Mouse (Mus musculus) brain, embryonic 18.5 days (tissue): ENCODE data around the gene Klk1b26.
"Not testable (repeated sequence)": the region's sequence is repeated elsewhere in the genome, so short reads cannot be mapped to it uniquely, and the experiment has no call there.

Source experiments
- DNase-seq: peaks from one replicate; pipeline ENCODE4 v3.0.0-alpha.2; 2012; ENCODE audit warnings: low read depth, low spot score

Klk1b26 gene

GRCm38 (mm10) chr7:44011868-44012267, at the start of gene Klk1b26:
Gene Klk1b26 (plus strand): TSS chr7:44012168.
- DNase-seq = not testable (repeated sequence)

- no peak for DNase-seq
Observed at GRCm38 (mm10) chr7:43966451-43966850, 45.5 kb upstream of the Klk1b26 start, which contains the start of gene Klk1b1. Gene Klk1b1 (plus strand): TSS chr7:43966751.

- DNase-seq = no peak
Observed at GRCm38 (mm10) chr7:43967058-43967457, 44.9 kb upstream of the Klk1b26 start.

GRCm38 (mm10) chr7:43967612-43968011, 44.4 kb upstream of the Klk1b26 start:
- DNase-seq = no peak

GRCm38 (mm10) chr7:43975761-43976160, 36.2 kb upstream of the Klk1b26 start, which contains the start of gene Klk1b9:
Gene Klk1b9 (plus strand): TSS chr7:43976061.
- not testable (repeated sequence) for DNase-seq

- DNase-seq = no peak
Observed at GRCm38 (mm10) chr7:43985657-43986056, 26.3 kb upstream of the Klk1b26 start.

GRCm38 (mm10) chr7:43994821-43995220, 17.1 kb upstream of the Klk1b26 start:
- DNase-seq = not testable (repeated sequence)

- not testable (repeated sequence) for DNase-seq
Observed at GRCm38 (mm10) chr7:43995577-43995976, 16.4 kb upstream of the Klk1b26 start, which contains the start of gene Klk1b11. Gene Klk1b11 (plus strand): TSS chr7:43995877.

- DNase-seq = no peak
Observed at GRCm38 (mm10) chr7:44004847-44005246, 7.1 kb upstream of the Klk1b26 start.

GRCm38 (mm10) chr7:44014666-44015065, 2.7 kb downstream of the Klk1b26 start:
- not testable (repeated sequence) for DNase-seq

- no peak for DNase-seq
Observed at GRCm38 (mm10) chr7:44015071-44015470, 3.1 kb downstream of the Klk1b26 start.

- not testable (repeated sequence) for DNase-seq
Observed at GRCm38 (mm10) chr7:44051990-44052389, 40.0 kb downstream of the Klk1b26 start, which contains the start of gene Klk1b27. Gene Klk1b27 (plus strand): TSS chr7:44052290.
